Mouse (Mus musculus) limb, embryonic 14.5 days (tissue): ENCODE data around the gene Gtf2i. TPM values are rescaled to one million over a fixed set of nuclear protein-coding genes. Genes with fewer than 3 reads are reported as not detected.

Source experiments
- ATAC-seq: fragments of 200-750 bp; cut with Nextera tagmentation; 2 replicates; pipeline ENCODE4 v1.8.0; 2017; ENCODE audit warnings: low read depth, moderate number of reproducible peaks, moderate TSS enrichment; ENCODE audit not compliant: low FRiP score
- DNase-seq: peaks from one replicate; pipeline ENCODE4 v3.0.0-alpha.2; 2015; ENCODE audit warnings: low spot score
- H3K27ac ChIP-seq: fragments of 300-500 bp; sonication (generic); replicated peaks from 2 replicates; pipeline ENCODE4 v1.5.1; 2014; ENCODE audit warnings: low read depth, mild to moderate bottlenecking, low read length, moderate library complexity, mixed read lengths
- H3K27me3 ChIP-seq: fragments of 300-500 bp; sonication (generic); 2 replicates; pipeline ENCODE4 v1.6.1; 2014; ENCODE audit warnings: low read length, mixed read lengths; ENCODE audit not compliant: control insufficient read depth, insufficient read depth
- H3K36me3 ChIP-seq: fragments of 300-500 bp; sonication (generic); 2 replicates; pipeline ENCODE4 v1.6.1; 2014; ENCODE audit warnings: mild to moderate bottlenecking, low read length, moderate library complexity, mixed read lengths; ENCODE audit not compliant: control insufficient read depth, insufficient read depth
- H3K4me1 ChIP-seq: fragments of 300-500 bp; sonication (generic); 2 replicates; pipeline ENCODE4 v1.6.1; 2014; ENCODE audit warnings: antibody characterized with exemption, low read length, mixed read lengths; ENCODE audit not compliant: control insufficient read depth, insufficient read depth
- H3K4me2 ChIP-seq: fragments of 300-500 bp; sonication (generic); replicated peaks from 2 replicates; pipeline ENCODE4 v1.6.1; 2014; ENCODE audit warnings: low read depth, mild to moderate bottlenecking, low read length, moderate library complexity; ENCODE audit not compliant: severe bottlenecking
- H3K4me3 ChIP-seq: fragments of 300-500 bp; sonication (generic); replicated peaks from 2 replicates; pipeline ENCODE4 v1.5.1; 2014; ENCODE audit warnings: low read length
- H3K9ac ChIP-seq: fragments of 300-500 bp; sonication (generic); 2 replicates; pipeline ENCODE4 v1.6.1; 2014; ENCODE audit warnings: mild to moderate bottlenecking, low read depth, low read length, moderate library complexity; ENCODE audit not compliant: severe bottlenecking
- H3K9me3 ChIP-seq: fragments of 300-500 bp; sonication (generic); 2 replicates; pipeline ENCODE4 v1.6.1; 2016; ENCODE audit warnings: low read length; ENCODE audit not compliant: control insufficient read depth
- POLR2A ChIP-seq: fragments of 200-500 bp; IDR thresholded peaks from 2 replicates; pipeline ENCODE4 v1.8.0; 2012; ENCODE audit warnings: inconsistent platforms, mild to moderate bottlenecking, moderate library complexity, borderline replicate concordance; ENCODE audit not compliant: insufficient read depth, insufficient read length; ENCODE audit errors: extremely low read depth
- WGBS: fragments of 180-500 bp; shearing (Covaris S2); extraction: QIAGEN DNeasy Blood & Tissue Kit; methylation state at CpG from one replicate; pipeline ENCODE4 v1.1.7; 2014; 5-methylcytosine and 5-hydroxymethylcytosine counted together
- polyA plus RNA-seq, 2 experiments: library from polyadenylated mRNA; depleted of rRNA in 1 of 2; stranded (reverse) in 1 of 2; unstranded in 1 of 2; fragments of >200 nt; fragmentation: Nextera tagmentation in 1 of 2; extraction: Ambion mirVana in 1 of 2; gene quantifications; 2 replicates each; pipeline versions ENCODE4 v1.2.1 to v1.2.3; 2012 to 2014

Gtf2i gene
- polyA plus RNA-seq, 2 experiments: 169 to 190 TPM

DNA sequence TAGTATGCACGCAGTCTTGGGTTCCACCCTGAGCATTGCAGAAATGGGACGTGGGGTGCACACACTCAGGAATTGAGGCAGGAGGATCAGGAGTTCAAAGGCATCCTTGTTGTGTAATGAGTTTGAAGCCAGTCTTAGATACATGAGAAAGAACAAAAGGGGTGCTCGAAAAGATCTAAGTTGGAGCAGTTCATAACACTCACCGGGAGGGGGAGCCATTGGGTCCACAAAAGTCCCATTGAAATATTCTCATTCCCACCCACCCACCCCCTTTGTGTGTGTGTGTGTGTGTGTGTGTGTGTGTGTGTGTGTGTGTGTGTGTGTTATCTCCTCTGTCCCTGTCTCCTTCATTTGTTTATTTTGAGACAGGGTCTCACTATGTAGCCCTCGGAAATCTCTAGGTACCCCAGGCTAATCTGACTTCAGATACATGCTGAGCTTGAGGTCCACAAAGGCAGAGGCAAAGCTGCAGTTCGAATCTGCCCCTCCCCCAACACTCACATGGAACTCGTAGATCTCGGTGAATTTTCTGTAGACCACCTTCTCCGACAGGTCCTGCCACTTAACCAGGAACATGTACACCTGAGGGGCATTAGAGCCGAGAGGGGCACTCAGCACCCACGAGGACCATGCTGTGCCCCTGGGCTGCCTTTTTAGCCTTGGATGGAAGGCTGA, 86.8 kb downstream of the Gtf2i start:
- no peak for DNase-seq
- no peak overlapping the region for H3K4me2 ChIP-seq

GRCm38 (mm10) chr5:134226946-134227345, 87.6 kb downstream of the Gtf2i start:
- no peak overlapping the region for H3K27ac ChIP-seq
- no peak for DNase-seq
- no peak overlapping the region for H3K4me2 ChIP-seq
- 64% methylated on average over 12 of the region's 12 CpGs for WGBS
- no peak for ATAC-seq
- no peaks in the 10 kb centered on the region for H3K9me3 ChIP-seq
- no peak for TF ChIP-seq POLR2A
- no peak overlapping the region for H3K4me3 ChIP-seq
- H3K27me3 ChIP-seq: peaks cover 8% of the 10 kb centered on the region; the same call in 1 of the 2 replicates
- no peak overlapping the region; the same call in 1 of the 2 replicates for H3K9ac ChIP-seq
- H3K4me1 ChIP-seq: peaks cover 9% of the 10 kb centered on the region
- H3K36me3 ChIP-seq: no peaks in the 10 kb centered on the region

More for the DNA sequence above, 86.8 kb downstream of the Gtf2i start:
- Histone ChIP-seq H3K9ac (no peak overlapping the region), H3K27me3 (peaks cover under 1% of the 10 kb centered on the region; the same call in 1 of the 2 replicates), H3K9me3 (no peaks in the 10 kb centered on the region), H3K27ac (no peak overlapping the region), H3K4me1 (peaks cover 11% of the 10 kb centered on the region), H3K4me3 (no peak overlapping the region), H3K36me3 (no peaks in the 10 kb centered on the region)
- 33% methylated on average over 10 of the region's 11 CpGs for WGBS
- no peak for ATAC-seq
- TF ChIP-seq POLR2A: no peak

DNA sequence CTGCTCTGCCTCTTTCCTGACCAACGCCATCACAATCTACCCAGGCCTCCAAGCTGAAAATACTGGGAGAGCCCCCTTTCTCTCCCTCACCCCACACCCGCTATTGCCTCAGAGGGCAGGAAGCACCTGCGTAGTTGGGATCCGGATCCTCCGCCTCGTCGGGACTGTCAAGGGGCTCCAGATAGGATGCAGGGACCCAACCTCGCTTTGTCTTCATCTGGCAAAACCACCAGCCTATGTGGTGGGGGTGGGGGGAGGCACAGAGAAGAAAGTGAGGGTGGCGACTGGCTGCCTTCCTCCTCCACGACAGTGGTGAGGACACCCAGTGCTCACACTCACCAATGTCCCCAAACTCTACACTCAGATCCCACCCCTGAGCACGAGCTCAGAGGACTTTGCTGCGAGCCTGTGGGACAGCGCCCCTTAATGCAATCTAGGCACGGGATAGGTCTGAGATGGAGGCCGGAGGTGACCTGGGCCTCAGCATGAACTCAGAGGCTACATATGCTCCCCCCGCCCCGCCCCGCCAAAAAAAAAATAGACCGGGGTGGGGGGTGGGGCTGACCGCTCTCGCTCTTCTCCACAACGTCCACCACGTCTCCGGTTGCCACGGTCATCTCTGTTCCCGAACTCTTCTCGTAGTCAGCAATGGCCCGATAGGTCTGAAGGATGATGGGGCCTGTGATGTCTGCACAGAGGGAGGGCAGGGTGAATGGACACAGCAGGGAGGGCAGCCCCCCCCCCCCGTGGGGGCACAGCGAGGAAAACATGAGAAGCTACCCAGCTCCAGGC, 89.3 kb downstream of the Gtf2i start:
- H3K9ac ChIP-seq: no peak overlapping the region
- H3K4me2 ChIP-seq: no peak overlapping the region
- no peak for ATAC-seq
- no peaks in the 10 kb centered on the region for H3K36me3 ChIP-seq
- H3K4me3 ChIP-seq: no peak overlapping the region
- peaks cover 10% of the 10 kb centered on the region; the same call in 1 of the 2 replicates for H3K27me3 ChIP-seq
- no peak for TF ChIP-seq POLR2A
- 81% methylated on average over 30 of the region's 30 CpGs for WGBS
- H3K4me1 ChIP-seq: peaks cover 14% of the 10 kb centered on the region
- no peak overlapping the region for H3K27ac ChIP-seq
- no peak for DNase-seq
- H3K9me3 ChIP-seq: no peaks in the 10 kb centered on the region

DNA sequence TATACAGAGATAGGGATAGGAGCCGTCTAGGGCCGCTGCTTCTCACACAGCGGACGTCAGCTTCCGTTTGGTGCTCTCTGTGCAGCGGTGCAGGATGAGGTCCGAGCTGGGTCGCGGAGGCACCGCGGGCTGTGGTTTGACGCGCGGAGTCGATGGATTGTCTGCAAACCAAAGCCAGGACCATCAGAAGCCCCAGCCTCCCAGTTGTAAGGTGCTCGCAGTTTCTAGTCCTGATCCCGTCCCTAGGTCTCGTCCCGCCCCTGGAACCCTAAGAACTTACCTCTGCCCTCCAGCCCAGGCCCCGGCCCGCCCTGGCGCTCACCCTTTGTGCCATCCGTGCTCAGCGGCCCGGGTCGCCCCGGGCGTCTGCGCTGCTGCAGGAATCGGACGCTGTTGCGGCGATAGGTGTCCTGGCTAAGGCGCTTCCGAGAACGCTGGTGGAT, 92.8 kb downstream of the Gtf2i start:
- Histone ChIP-seq H3K9ac (peak overlapping the region; percentile 50), H3K9me3 (no peaks in the 10 kb centered on the region), H3K36me3 (0 out of 2 replicates have a peak, but pooled peaks cover 6% of the 10 kb centered on the region), H3K27ac (no peak overlapping the region), H3K4me3 (peak overlapping the region; percentile 33), H3K4me1 (peaks cover 10% of the 10 kb centered on the region), H3K4me2 (peak overlapping the region; percentile 60), H3K27me3 (peaks cover 10% of the 10 kb centered on the region; the same call in 1 of the 2 replicates)
- 4% methylated on average over 35 of the region's 36 CpGs for WGBS
- DNase-seq (no peak), ATAC-seq (no peak)
- no peak for TF ChIP-seq POLR2A

- Histone ChIP-seq H3K4me1 (peaks cover 7% of the 10 kb centered on the region; the same call in 1 of the 2 replicates), H3K9ac (peak overlapping the region; percentile 50), H3K9me3 (no peaks in the 10 kb centered on the region), H3K36me3 (0 out of 2 replicates have a peak, but pooled peaks cover 6% of the 10 kb centered on the region), H3K4me2 (peak overlapping the region; percentile 60), H3K27me3 (peaks cover 10% of the 10 kb centered on the region; the same call in 1 of the 2 replicates), H3K27ac (no peak overlapping the region), H3K4me3 (peak overlapping the region; percentile 33)
- no peak for TF ChIP-seq POLR2A
- 0 out of 2 replicates have a peak, but pooled peaks have one; percentile 12 for ATAC-seq
- DNase-seq: no peak
- 37% methylated on average over 4 of the region's 4 CpGs for WGBS
Observed at GRCm38 (mm10) chr5:134221278-134221677, 93.3 kb downstream of the Gtf2i start.
